Mouse (Mus musculus) bone marrow, adult 2 months (tissue): Measurements from ENCODE around the gene Idi1.

Experiments
- CTCF ChIP-seq: fragments of 200-500 bp; IDR thresholded peaks from 2 replicates; pipeline ENCODE4 v1.5.1; 2011; ENCODE audit warnings: low read length, control low read depth; ENCODE audit not compliant: control insufficient read depth, insufficient read depth
- POLR2A ChIP-seq: fragments of 200-500 bp; IDR thresholded peaks from 2 replicates; pipeline ENCODE4 v1.6.1; 2011; ENCODE audit warnings: low read depth, mild to moderate bottlenecking, control low read depth, low read length, borderline replicate concordance; ENCODE audit not compliant: control insufficient read depth

DNA sequence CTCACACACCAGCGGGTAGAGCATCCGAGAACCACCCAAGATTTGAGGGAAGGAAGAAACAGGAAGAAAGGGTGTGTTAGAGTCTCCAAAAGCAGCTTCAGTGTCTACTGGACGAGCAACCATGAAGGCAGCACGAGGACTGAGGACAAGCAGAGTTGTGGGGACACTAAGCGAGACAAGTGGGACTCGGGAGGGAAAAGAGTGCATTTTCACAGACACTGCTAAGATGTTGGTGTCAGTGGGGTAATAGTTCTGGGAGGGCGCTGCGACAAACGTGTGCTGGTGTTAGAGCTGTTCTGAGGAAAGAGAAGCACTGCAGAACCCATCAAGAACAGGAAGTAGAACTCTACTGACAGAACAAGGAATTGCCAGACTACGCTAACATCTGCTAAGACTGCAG is 46.2 kb upstream of the Idi1 start:
- TF ChIP-seq CTCF (no peak), POLR2A (no peak)
